Mouse (Mus musculus) heart, adult 2 months (tissue): Measurements from ENCODE around the gene Abcf1.

Source experiments
- CTCF ChIP-seq: fragments of 200-600 bp; IDR thresholded peaks from 2 replicates; pipeline ENCODE4 v1.8.1; 2022; ENCODE audit warnings: antibody characterized with exemption, mild to moderate bottlenecking, moderate library complexity
- EP300 ChIP-seq: fragments of 200-500 bp; IDR thresholded peaks from 2 replicates; pipeline ENCODE4 v1.6.1; 2011; ENCODE audit warnings: low read depth, low read length, control low read depth; ENCODE audit not compliant: insufficient read depth
- POLR2A ChIP-seq: fragments of 200-500 bp; IDR thresholded peaks from 2 replicates; pipeline ENCODE4 v1.6.1; 2011; ENCODE audit warnings: mild to moderate bottlenecking, low read depth, low read length, control low read depth; ENCODE audit not compliant: insufficient read depth

DNA sequence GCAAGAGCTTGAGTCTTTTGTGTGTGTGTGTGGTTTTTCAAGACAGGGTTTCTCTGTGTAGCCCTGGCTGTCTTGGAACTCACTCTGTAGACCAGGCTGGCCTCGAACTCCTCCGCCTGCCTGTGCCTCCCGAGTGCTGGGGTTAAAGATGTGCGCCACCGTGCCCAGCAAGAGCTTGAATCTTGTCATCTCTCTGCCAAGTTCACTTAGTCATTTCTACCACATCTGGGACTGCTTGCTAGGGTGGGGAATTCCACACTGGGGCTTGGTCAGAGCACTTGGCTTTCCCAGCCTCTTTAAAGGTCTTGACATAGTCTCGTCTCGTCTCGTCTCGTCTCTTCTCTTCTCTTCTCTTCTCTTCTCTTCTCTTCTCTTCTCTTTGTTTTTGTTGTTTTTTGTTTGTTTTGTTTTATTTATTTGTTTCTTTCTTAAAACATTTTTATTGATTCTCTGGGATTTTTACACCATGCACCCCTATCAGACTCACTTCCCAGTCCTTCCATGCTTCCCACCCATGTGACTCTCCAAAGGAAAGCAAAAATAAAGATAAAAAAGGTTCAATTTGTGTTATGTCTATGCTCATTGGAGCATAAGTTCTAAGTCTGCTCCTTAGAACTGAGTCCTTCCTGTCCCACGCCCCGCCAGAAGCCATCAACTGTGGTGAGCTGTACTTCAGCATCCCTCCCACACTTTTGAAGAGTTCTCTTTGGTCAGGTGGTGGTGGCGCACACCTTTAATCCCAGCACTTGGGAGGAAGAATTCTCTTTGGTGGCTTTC is 31.7 kb upstream of the Abcf1 start:
- no peak for TF ChIP-seq CTCF
- TF ChIP-seq POLR2A = no peak
- TF ChIP-seq EP300 = no peak
